Mouse (Mus musculus): ENCODE measurements around the gene Nutf2. TPM values are rescaled to one million over a fixed set of nuclear protein-coding genes. Genes with fewer than 3 reads are reported as not detected.

Nutf2 gene
- polyA plus RNA-seq, 1 experiment, result 15.3 TPM

DNA sequence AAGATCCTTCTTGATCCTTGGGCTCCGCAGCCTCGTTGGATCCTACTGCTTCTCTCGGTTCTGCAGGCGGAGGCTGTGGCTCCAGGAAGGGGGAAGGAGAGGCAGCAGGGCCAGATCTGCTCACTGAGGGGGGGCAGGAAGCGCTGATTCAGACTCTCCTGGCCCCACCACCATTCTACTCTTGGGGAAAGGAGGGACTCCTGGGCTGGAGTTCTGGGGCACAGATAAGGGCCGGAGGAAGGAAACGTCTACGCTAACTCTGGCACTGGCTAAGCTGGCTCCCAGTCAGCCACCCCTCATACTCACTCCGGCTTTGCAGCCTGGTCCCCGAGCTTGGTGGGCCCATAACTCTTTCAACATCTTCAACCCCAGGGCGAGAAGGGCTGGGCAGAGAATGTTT lies 13.7 kb upstream of the Nutf2 start:
- H3K36me3 ChIP-seq (ENCODE audit: control insufficient read depth, insufficient read depth, low read length), result peaks cover 20% of the 10 kb centered on the region
- TF ChIP-seq CTCF (IDR thresholded peaks at IDR 0.05; ENCODE audit: extremely low read depth, insufficient read length, insufficient replicate concordance, low read depth, low read length) (no peak), POLR2A (IDR thresholded peaks at IDR 0.05; ENCODE audit: low read depth, low read length) (no peak)
- H3K4me1 ChIP-seq (ENCODE audit: control insufficient read depth, insufficient read depth, insufficient read length, low read length), result no peaks in the 10 kb centered on the region
- WGBS, result 87% methylated on average over 11 of the region's 11 CpGs
- H3K27ac ChIP-seq (ENCODE audit: insufficient read depth, low read depth, low read length), result no peak overlapping the region
- H3K27me3 ChIP-seq (ENCODE audit: control insufficient read depth, insufficient read depth, low read length), result no peaks in the 10 kb centered on the region
- no peak overlapping the region for H3K4me3 ChIP-seq (ENCODE audit: low read depth, low read length)

GRCm38 (mm10) chr8:105850014-105850413 lies 10.4 kb upstream of the Nutf2 start:
- Histone ChIP-seq H3K27me3 (ENCODE audit: control insufficient read depth, insufficient read depth, low read length) (no peaks in the 10 kb centered on the region), H3K27ac (ENCODE audit: insufficient read depth, low read depth, low read length) (no peak overlapping the region), H3K4me1 (ENCODE audit: control insufficient read depth, insufficient read depth, insufficient read length, low read length) (no peaks in the 10 kb centered on the region), H3K4me3 (ENCODE audit: low read depth, low read length) (no peak overlapping the region), H3K36me3 (ENCODE audit: control insufficient read depth, insufficient read depth, low read length) (peaks cover 10% of the 10 kb centered on the region)
- no peak for TF ChIP-seq CTCF (IDR thresholded peaks at IDR 0.05; ENCODE audit: extremely low read depth, insufficient read length, insufficient replicate concordance, low read depth, low read length)
- TF ChIP-seq POLR2A (IDR thresholded peaks at IDR 0.05; ENCODE audit: low read depth, low read length), result no peak
- 79% methylated on average over 4 of the region's 4 CpGs for WGBS

DNA sequence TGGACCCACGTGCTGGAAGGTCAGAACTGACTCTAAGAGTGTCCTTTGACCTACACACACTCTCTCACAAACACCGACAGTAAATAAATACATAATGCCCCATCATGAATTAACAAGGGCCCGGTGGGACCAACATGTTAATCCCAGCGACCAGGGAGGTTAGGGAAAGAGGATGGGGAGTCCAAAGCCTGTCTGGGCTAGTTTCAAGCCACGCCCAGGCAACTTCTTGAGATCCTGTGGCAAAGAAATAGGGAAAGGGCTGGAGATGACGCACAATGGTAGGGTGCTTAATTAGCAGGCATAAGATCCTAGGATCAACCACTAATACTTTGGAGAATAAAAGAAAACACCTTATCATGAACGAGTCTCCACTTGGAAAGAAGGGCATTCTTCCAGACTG lies 9.8 kb upstream of the Nutf2 start:
- no peaks in the 10 kb centered on the region for H3K4me1 ChIP-seq (ENCODE audit: control insufficient read depth, insufficient read depth, insufficient read length, low read length)
- peaks cover 7% of the 10 kb centered on the region for H3K36me3 ChIP-seq (ENCODE audit: control insufficient read depth, insufficient read depth, low read length)
- TF ChIP-seq CTCF (IDR thresholded peaks at IDR 0.05; ENCODE audit: extremely low read depth, insufficient read length, insufficient replicate concordance, low read depth, low read length) (no peak), POLR2A (IDR thresholded peaks at IDR 0.05; ENCODE audit: low read depth, low read length) (no peak)
- H3K4me3 ChIP-seq (ENCODE audit: low read depth, low read length), result no peak overlapping the region
- WGBS, result 61% methylated on average over 7 of the region's 7 CpGs
- H3K27ac ChIP-seq (ENCODE audit: insufficient read depth, low read depth, low read length), result no peak overlapping the region
- no peaks in the 10 kb centered on the region for H3K27me3 ChIP-seq (ENCODE audit: control insufficient read depth, insufficient read depth, low read length)

GRCm38 (mm10) chr8:105851651-105852143 lies 8.7 kb upstream of the Nutf2 start:
- Histone ChIP-seq H3K36me3 (ENCODE audit: control insufficient read depth, insufficient read depth, low read length) (no peaks in the 10 kb centered on the region; the same call in none of the 2 replicates), H3K4me3 (ENCODE audit: low read depth, low read length) (peak overlapping the region; percentile 86), H3K27ac (ENCODE audit: insufficient read depth, low read depth, low read length) (no peak overlapping the region), H3K27me3 (ENCODE audit: control insufficient read depth, insufficient read depth, low read length) (no peaks in the 10 kb centered on the region), H3K4me1 (ENCODE audit: control insufficient read depth, insufficient read depth, insufficient read length, low read length) (peaks cover 9% of the 10 kb centered on the region)
- TF ChIP-seq POLR2A (IDR thresholded peaks at IDR 0.05; ENCODE audit: low read depth, low read length) (peak; percentile 41), CTCF (IDR thresholded peaks at IDR 0.05; ENCODE audit: extremely low read depth, insufficient read length, insufficient replicate concordance, low read depth, low read length) (no peak)
- WGBS, result under 1% methylated on average over 34 of the region's 34 CpGs

- TF ChIP-seq POLR2A (IDR thresholded peaks at IDR 0.05; ENCODE audit: low read depth, low read length) (no peak), CTCF (IDR thresholded peaks at IDR 0.05; ENCODE audit: extremely low read depth, insufficient read length, insufficient replicate concordance, low read depth, low read length) (no peak)
- no peak overlapping the region for H3K27ac ChIP-seq (ENCODE audit: insufficient read depth, low read depth, low read length)
- 73% methylated on average over 12 of the region's 12 CpGs for WGBS
- no peaks in the 10 kb centered on the region; the same call in 1 of the 2 replicates for H3K36me3 ChIP-seq (ENCODE audit: control insufficient read depth, insufficient read depth, low read length)
- peak overlapping the region; percentile 86; the same call in 1 of the 2 replicates for H3K4me3 ChIP-seq (ENCODE audit: low read depth, low read length)
- H3K27me3 ChIP-seq (ENCODE audit: control insufficient read depth, insufficient read depth, low read length), result no peaks in the 10 kb centered on the region
- H3K4me1 ChIP-seq (ENCODE audit: control insufficient read depth, insufficient read depth, insufficient read length, low read length), result peaks cover 9% of the 10 kb centered on the region
These were observed 8.1 kb upstream of the Nutf2 start for GRCm38 (mm10) chr8:105852146-105852729.

DNA sequence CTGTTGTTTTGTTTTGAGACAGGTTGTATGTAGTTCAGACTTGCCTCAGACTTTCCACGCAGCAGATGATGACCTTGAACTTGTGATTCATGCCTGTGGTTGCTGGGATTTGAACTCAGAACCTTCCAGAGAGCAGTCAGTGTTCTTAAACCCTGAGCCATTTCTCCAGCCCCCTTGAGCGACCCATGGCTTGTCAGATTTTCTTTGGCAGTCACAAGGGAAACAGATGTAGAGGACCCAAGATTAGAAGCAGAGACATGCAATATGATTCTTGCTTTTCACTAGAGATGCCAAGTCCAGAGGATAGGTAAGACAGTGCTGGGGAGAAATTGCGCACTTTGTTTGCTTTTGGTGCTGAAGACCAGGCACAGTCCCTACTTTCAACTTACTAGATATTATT lies 7.2 kb upstream of the Nutf2 start, which contains the start of gene Cenpt:
TSS of gene Cenpt (minus strand) at position 101 of the 400 bp plus-strand sequence.
- Histone ChIP-seq H3K36me3 (ENCODE audit: control insufficient read depth, insufficient read depth, low read length) (no peaks in the 10 kb centered on the region), H3K4me3 (ENCODE audit: low read depth, low read length) (no peak within 1 kb of the TSS), H3K27ac (ENCODE audit: insufficient read depth, low read depth, low read length) (no peak within 1 kb of the TSS), H3K4me1 (ENCODE audit: control insufficient read depth, insufficient read depth, insufficient read length, low read length) (peaks cover 9% of the 10 kb centered on the region), H3K27me3 (ENCODE audit: control insufficient read depth, insufficient read depth, low read length) (no peaks in the 10 kb centered on the region)
- TF ChIP-seq CTCF (IDR thresholded peaks at IDR 0.05; ENCODE audit: extremely low read depth, insufficient read length, insufficient replicate concordance, low read depth, low read length) (no peak), POLR2A (IDR thresholded peaks at IDR 0.05; ENCODE audit: low read depth, low read length) (no peak)
- WGBS, result 83% methylated on average over 3 of the region's 3 CpGs

DNA sequence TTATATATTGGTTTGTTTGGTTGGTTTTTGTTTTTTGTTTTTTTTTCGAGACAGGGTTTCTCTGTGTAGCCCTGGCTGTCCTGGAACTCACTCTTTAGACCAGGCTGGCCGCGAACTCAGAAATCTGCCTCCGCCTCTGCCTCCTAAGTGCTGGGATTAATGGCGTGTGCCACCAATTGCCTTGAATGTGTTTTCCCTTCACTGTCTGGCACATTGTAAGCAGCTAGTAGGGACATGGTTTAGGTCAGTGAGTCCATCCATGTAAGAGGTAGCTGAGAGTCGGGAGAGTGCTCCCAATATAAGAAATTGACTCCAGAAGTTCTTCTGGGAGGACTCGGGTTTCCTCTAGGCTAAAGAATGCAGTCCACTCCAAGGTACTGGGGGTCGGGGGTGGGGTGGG lies 6.1 kb upstream of the Nutf2 start:
- H3K4me1 ChIP-seq (ENCODE audit: control insufficient read depth, insufficient read depth, insufficient read length, low read length), result peaks cover 9% of the 10 kb centered on the region
- H3K27me3 ChIP-seq (ENCODE audit: control insufficient read depth, insufficient read depth, low read length), result no peaks in the 10 kb centered on the region
- WGBS, result 26% methylated on average over 8 of the region's 8 CpGs
- TF ChIP-seq POLR2A (IDR thresholded peaks at IDR 0.05; ENCODE audit: low read depth, low read length) (no peak), CTCF (IDR thresholded peaks at IDR 0.05; ENCODE audit: extremely low read depth, insufficient read length, insufficient replicate concordance, low read depth, low read length) (no peak)
- H3K36me3 ChIP-seq (ENCODE audit: control insufficient read depth, insufficient read depth, low read length), result no peaks in the 10 kb centered on the region
- H3K4me3 ChIP-seq (ENCODE audit: low read depth, low read length), result no peak overlapping the region
- no peak overlapping the region for H3K27ac ChIP-seq (ENCODE audit: insufficient read depth, low read depth, low read length)

Measured in small intestine, adult 2 months (tissue).